Mouse (Mus musculus) embryonic facial prominence, embryonic 15.5 days (tissue): Measurements from ENCODE around the gene Ly6g5c. TPM values are rescaled to one million over a fixed set of nuclear protein-coding genes. Genes with fewer than 3 reads are reported as not detected.

ENCODE experiments used
- ATAC-seq: fragments of 200-750 bp; cut with Nextera tagmentation; 2 replicates; pipeline ENCODE4 v1.8.0; 2017; ENCODE audit warnings: low read depth, moderate TSS enrichment; ENCODE audit not compliant: insufficient number of reproducible peaks, low FRiP score, low TSS enrichment
- H3K27ac ChIP-seq: fragments of 300-500 bp; sonication (generic); replicated peaks from 2 replicates; pipeline ENCODE4 v1.5.1; 2015; ENCODE audit warnings: mild to moderate bottlenecking, inconsistent platforms
- H3K27me3 ChIP-seq: fragments of 300-500 bp; sonication (generic); 2 replicates; pipeline ENCODE4 v1.6.1; 2015; ENCODE audit warnings: inconsistent platforms
- H3K36me3 ChIP-seq: fragments of 300-500 bp; sonication (generic); 2 replicates; pipeline ENCODE4 v1.6.1; 2015; ENCODE audit warnings: mild to moderate bottlenecking, inconsistent platforms
- H3K4me1 ChIP-seq: fragments of 300-500 bp; sonication (generic); 2 replicates; pipeline ENCODE4 v1.6.1; 2015; ENCODE audit warnings: inconsistent platforms
- H3K4me2 ChIP-seq: fragments of 300-500 bp; sonication (generic); replicated peaks from 2 replicates; pipeline ENCODE4 v1.6.1; 2015; ENCODE audit warnings: mild to moderate bottlenecking, inconsistent platforms
- H3K4me3 ChIP-seq: fragments of 300-500 bp; sonication (generic); replicated peaks from 2 replicates; pipeline ENCODE4 v1.5.1; 2015; ENCODE audit warnings: mild to moderate bottlenecking, inconsistent platforms
- H3K9ac ChIP-seq: fragments of 300-500 bp; sonication (generic); 2 replicates; pipeline ENCODE4 v1.6.1; 2015; ENCODE audit warnings: inconsistent platforms
- H3K9me3 ChIP-seq: fragments of 300-500 bp; sonication (generic); replicated peaks from 2 replicates; pipeline ENCODE4 v1.6.1; 2016; ENCODE audit warnings: inconsistent platforms
- WGBS: fragments of 180-500 bp; shearing (Covaris S2); methylation state at CpG from one replicate; pipeline ENCODE4 v1.1.7; 2015; 5-methylcytosine and 5-hydroxymethylcytosine counted together
- polyA plus RNA-seq: library from polyadenylated mRNA; unstranded; fragments of >200 nt; fragmentation: Nextera tagmentation; extraction: Ambion mirVana; gene quantifications from 2 replicates; pipeline ENCODE4 v1.2.1, GENCODE M21; 2015

The Ly6g5c gene
- polyA plus RNA-seq, 1 experiment from 2014 or later: not detected

- H3K4me1 ChIP-seq: peaks cover 24% of the 10 kb centered on the region
- no peaks in the 10 kb centered on the region for H3K36me3 ChIP-seq
- H3K4me3 ChIP-seq: 0 out of 2 replicates have a peak overlapping the region, but pooled peaks have one; percentile 6
- WGBS: 68% methylated on average over 17 of the region's 17 CpGs
- H3K4me2 ChIP-seq: no peak overlapping the region
- H3K27me3 ChIP-seq: peaks cover 22% of the 10 kb centered on the region; the same call in 1 of the 2 replicates
- no peak overlapping the region for H3K9ac ChIP-seq
- no peak for ATAC-seq
- H3K27ac ChIP-seq: peak overlapping the region; percentile 51; the same call in 1 of the 2 replicates
- no peaks in the 10 kb centered on the region for H3K9me3 ChIP-seq
Observed at GRCm38 (mm10) chr17:35068213-35068914, 39.7 kb upstream of the Ly6g5c start.

- H3K4me2 ChIP-seq: no peak overlapping the region
- H3K36me3 ChIP-seq: no peaks in the 10 kb centered on the region
- H3K4me1 ChIP-seq: peaks cover 16% of the 10 kb centered on the region
- H3K9me3 ChIP-seq: no peaks in the 10 kb centered on the region
- H3K27ac ChIP-seq: peak overlapping the region; percentile 44; the same call in 1 of the 2 replicates
- H3K27me3 ChIP-seq: peaks cover 10% of the 10 kb centered on the region; the same call in 1 of the 2 replicates
- no peak overlapping the region for H3K9ac ChIP-seq
- no peak overlapping the region for H3K4me3 ChIP-seq
- ATAC-seq: no peak
- 42% methylated on average over 6 of the region's 6 CpGs for WGBS
Observed at GRCm38 (mm10) chr17:35070556-35071229, 37.4 kb upstream of the Ly6g5c start.

GRCm38 (mm10) chr17:35071454-35071853, 36.6 kb upstream of the Ly6g5c start:
- 74% methylated on average over 9 of the region's 9 CpGs for WGBS
- Histone ChIP-seq H3K4me2 (no peak overlapping the region), H3K9me3 (no peaks in the 10 kb centered on the region), H3K27ac (no peak overlapping the region), H3K36me3 (no peaks in the 10 kb centered on the region), H3K4me1 (peaks cover 18% of the 10 kb centered on the region), H3K9ac (no peak overlapping the region), H3K4me3 (no peak overlapping the region), H3K27me3 (peaks cover 6% of the 10 kb centered on the region; the same call in 1 of the 2 replicates)
- no peak for ATAC-seq

GRCm38 (mm10) chr17:35074097-35074496, 34.0 kb upstream of the Ly6g5c start:
- no peak overlapping the region for H3K27ac ChIP-seq
- H3K4me3 ChIP-seq: no peak overlapping the region
- H3K9ac ChIP-seq: no peak overlapping the region
- no peaks in the 10 kb centered on the region for H3K36me3 ChIP-seq
- WGBS: 43% methylated on average over 17 of the region's 17 CpGs
- H3K4me1 ChIP-seq: peaks cover 34% of the 10 kb centered on the region
- H3K27me3 ChIP-seq: no peaks in the 10 kb centered on the region
- H3K4me2 ChIP-seq: no peak overlapping the region
- ATAC-seq: no peak
- no peaks in the 10 kb centered on the region for H3K9me3 ChIP-seq

- no peak within 1 kb of the TSS for H3K9ac ChIP-seq
Observed at GRCm38 (mm10) chr17:35076507-35077176, 31.4 kb upstream of the Ly6g5c start, which contains the start of gene Ly6g6e. TSS of gene Ly6g6e (plus strand) at chr17:35076902.

GRCm38 (mm10) chr17:35077285-35077684, 30.8 kb upstream of the Ly6g5c start:
- Histone ChIP-seq H3K36me3 (no peaks in the 10 kb centered on the region), H3K9me3 (no peaks in the 10 kb centered on the region), H3K4me2 (peak overlapping the region; percentile 34), H3K9ac (no peak overlapping the region), H3K27ac (peak overlapping the region; percentile 51), H3K4me3 (peak overlapping the region; percentile 10; the same call in 1 of the 2 replicates), H3K4me1 (peaks cover 25% of the 10 kb centered on the region), H3K27me3 (no peaks in the 10 kb centered on the region)
- no peak for ATAC-seq
- 21% methylated on average over 2 of the region's 2 CpGs for WGBS

More at GRCm38 (mm10) chr17:35076507-35077176, 31.4 kb upstream of the Ly6g5c start, which contains the start of gene Ly6g6e:
- Histone ChIP-seq H3K9me3 (no peaks in the 10 kb centered on the region), H3K27me3 (no peaks in the 10 kb centered on the region), H3K27ac (peak within 1 kb of the TSS; percentile 51), H3K36me3 (no peaks in the 10 kb centered on the region), H3K4me3 (peak within 1 kb of the TSS; percentile 10; the same call in 1 of the 2 replicates), H3K4me1 (peaks cover 25% of the 10 kb centered on the region), H3K4me2 (peak within 1 kb of the TSS; percentile 34)
- WGBS: 11% methylated on average over 10 of the region's 10 CpGs
- ATAC-seq: peak; percentile 47; the same call in 1 of the 2 replicates

- Histone ChIP-seq H3K9me3 (no peaks in the 10 kb centered on the region), H3K4me1 (peaks cover 25% of the 10 kb centered on the region), H3K9ac (no peak within 1 kb of the TSS), H3K27ac (peak within 1 kb of the TSS; percentile 51), H3K27me3 (no peaks in the 10 kb centered on the region), H3K4me2 (peak within 1 kb of the TSS; percentile 34), H3K4me3 (peak within 1 kb of the TSS; percentile 10; the same call in 1 of the 2 replicates), H3K36me3 (no peaks in the 10 kb centered on the region)
- no peak for ATAC-seq
- WGBS: 16% methylated on average over 14 of the region's 14 CpGs
Observed at GRCm38 (mm10) chr17:35077786-35078233, 30.3 kb upstream of the Ly6g5c start, which contains the start of gene Ly6g6d. TSS of gene Ly6g6d (minus strand) at chr17:35078065.

- H3K4me1 ChIP-seq: peaks cover 18% of the 10 kb centered on the region
- H3K27ac ChIP-seq: no peak overlapping the region
- no peaks in the 10 kb centered on the region for H3K36me3 ChIP-seq
- no peak overlapping the region for H3K4me2 ChIP-seq
- H3K27me3 ChIP-seq: no peaks in the 10 kb centered on the region
- no peaks in the 10 kb centered on the region for H3K9me3 ChIP-seq
- 58% methylated on average over 9 of the region's 9 CpGs for WGBS
- H3K9ac ChIP-seq: no peak overlapping the region
- no peak for ATAC-seq
- no peak overlapping the region for H3K4me3 ChIP-seq
Observed at GRCm38 (mm10) chr17:35079778-35080177, 28.3 kb upstream of the Ly6g5c start.

GRCm38 (mm10) chr17:35080248-35080647, 27.8 kb upstream of the Ly6g5c start:
- ATAC-seq: no peak
- Histone ChIP-seq H3K4me1 (peaks cover 18% of the 10 kb centered on the region), H3K27ac (no peak overlapping the region), H3K4me3 (no peak overlapping the region), H3K4me2 (no peak overlapping the region), H3K36me3 (no peaks in the 10 kb centered on the region), H3K9me3 (no peaks in the 10 kb centered on the region), H3K27me3 (no peaks in the 10 kb centered on the region), H3K9ac (no peak overlapping the region; the same call in 1 of the 2 replicates)
- 40% methylated on average over 6 of the region's 6 CpGs for WGBS

- Histone ChIP-seq H3K27ac (no peak overlapping the region), H3K4me3 (no peak overlapping the region), H3K4me1 (peaks cover 18% of the 10 kb centered on the region), H3K9me3 (no peaks in the 10 kb centered on the region), H3K9ac (no peak overlapping the region; the same call in 1 of the 2 replicates), H3K4me2 (no peak overlapping the region), H3K27me3 (no peaks in the 10 kb centered on the region), H3K36me3 (no peaks in the 10 kb centered on the region)
- 68% methylated on average over 4 of the region's 4 CpGs for WGBS
- ATAC-seq: no peak
Observed at GRCm38 (mm10) chr17:35080710-35081109, 27.4 kb upstream of the Ly6g5c start.
